Mouse (Mus musculus) thymus, postnatal 0 days (tissue): ENCODE results near the gene Mt2. TPM values are rescaled to one million over a fixed set of nuclear protein-coding genes. Genes with fewer than 3 reads are reported as not detected.

ENCODE experiments used
- DNase-seq: peaks from one replicate; pipeline ENCODE4 v3.0.0-alpha.2; 2015; ENCODE audit warnings: low spot score
- polyA plus RNA-seq: library from polyadenylated mRNA; unstranded; fragments of >200 nt; fragmentation: Nextera tagmentation; extraction: Ambion mirVana; gene quantifications from 2 replicates; pipeline ENCODE4 v1.2.1, GENCODE M21; 2015

Gene Mt2
- polyA plus RNA-seq, 1 experiment from 2014 or later = 45.7 TPM

GRCm38 (mm10) chr8:94194591-94195223, 22.2 kb downstream of the Mt2 start:
- DNase-seq = no peak

- DNase-seq = peak; percentile 72
Measured at GRCm38 (mm10) chr8:94199202-94199869, 26.9 kb downstream of the Mt2 start.

DNA sequence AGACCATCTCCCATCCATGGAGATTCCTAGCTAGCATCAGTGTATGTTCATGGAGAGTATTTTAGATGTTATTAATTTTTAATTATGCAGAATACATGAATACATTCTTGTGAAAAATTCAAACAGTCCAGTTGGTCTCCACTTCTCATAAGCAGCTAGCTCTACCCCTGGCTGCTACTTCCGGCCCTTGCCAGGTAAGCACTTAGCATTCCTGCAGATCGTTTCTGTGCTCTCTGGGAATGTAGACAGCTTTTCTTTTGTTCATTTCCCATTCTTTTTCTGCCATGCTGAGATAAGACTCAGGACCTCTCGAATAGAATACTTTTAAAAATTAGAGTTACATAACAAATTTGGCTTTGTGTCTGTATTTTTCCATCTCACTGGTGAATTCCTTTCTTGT, 31.6 kb downstream of the Mt2 start:
- DNase-seq = no peak

- peak; percentile 56 for DNase-seq
Measured at GRCm38 (mm10) chr8:94205736-94206135, 33.3 kb downstream of the Mt2 start.

GRCm38 (mm10) chr8:94206256-94206655, 33.8 kb downstream of the Mt2 start:
- DNase-seq = no peak

GRCm38 (mm10) chr8:94207491-94207890, 35.0 kb downstream of the Mt2 start:
- no peak for DNase-seq

GRCm38 (mm10) chr8:94209639-94210038, 37.2 kb downstream of the Mt2 start:
- no peak for DNase-seq

- DNase-seq = no peak
Measured at GRCm38 (mm10) chr8:94210225-94210624, 37.8 kb downstream of the Mt2 start.

DNA sequence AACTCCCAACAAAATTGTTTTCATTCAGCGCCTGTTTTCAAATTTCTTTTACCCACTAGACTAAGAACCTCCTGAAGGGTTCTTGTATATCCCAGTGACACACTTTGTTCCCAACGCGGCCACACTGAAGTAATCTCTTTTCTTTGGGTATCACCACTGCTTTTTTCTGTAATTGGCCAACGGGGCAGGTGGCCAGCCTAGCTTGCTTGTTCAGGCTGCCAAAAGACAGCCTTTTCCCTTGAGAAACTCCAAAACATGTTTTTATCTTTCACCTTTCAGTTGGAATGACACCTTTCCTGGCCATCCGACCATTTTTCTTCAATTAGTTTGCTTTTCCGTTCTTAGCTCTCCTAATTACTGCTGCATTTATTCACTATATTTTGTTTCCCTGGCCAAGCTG, 41.4 kb downstream of the Mt2 start:
- no peak for DNase-seq

DNA sequence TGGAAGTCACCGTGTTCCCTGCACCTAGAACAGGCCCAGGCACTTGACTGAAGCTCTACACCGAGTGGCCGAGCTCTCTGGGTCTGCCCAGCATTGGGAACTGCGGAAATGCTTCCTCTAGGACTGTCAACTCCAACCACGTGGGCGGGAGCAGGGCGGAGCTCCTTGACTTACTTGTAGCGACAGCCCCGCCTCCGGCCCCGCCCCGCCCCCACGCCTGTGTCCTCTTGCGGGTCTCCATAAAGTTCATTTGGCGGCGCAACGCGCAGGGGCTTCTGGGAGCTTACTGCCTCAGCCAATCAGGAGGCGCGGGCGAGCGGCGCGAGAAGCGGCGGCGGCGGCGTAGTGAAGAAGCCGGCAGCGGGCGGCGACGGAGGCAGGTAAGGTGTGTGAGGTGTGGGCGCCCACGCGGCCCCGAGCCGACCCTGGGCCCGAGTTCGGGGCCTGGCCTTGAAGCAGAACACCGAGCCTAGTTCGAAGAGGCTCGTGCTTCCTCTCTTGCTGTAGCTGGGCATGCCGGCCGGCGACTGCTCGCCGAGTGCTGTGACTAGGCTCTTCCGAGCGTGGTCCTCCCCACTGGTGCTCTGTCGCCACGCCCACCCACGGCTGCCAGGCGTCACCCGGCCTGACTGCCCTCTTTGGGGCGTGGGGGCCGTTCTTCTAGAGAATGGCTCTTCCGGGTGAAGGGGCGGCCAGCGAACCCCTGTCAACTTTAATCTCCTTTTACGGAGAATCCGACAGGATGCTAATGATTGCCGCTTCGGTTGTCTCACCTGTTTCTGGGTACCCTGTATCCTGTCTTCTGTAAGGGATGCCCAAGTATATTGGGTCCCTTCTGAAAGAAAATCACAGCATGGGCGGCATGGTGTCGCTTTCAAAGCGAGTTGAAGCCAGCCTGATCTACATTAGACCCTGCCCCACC, 42.0 kb downstream of the Mt2 start, which contains the start of gene Nup93:
Gene Nup93 (plus strand): TSS at position 313 of the 922 bp plus-strand sequence.
- peak; percentile 94 for DNase-seq

Other genes starting within 250 kb of the Mt2 start
- gene Amfr, start 159.8 kb upstream of the Mt2 start, polyA plus RNA-seq = 39.7 and 49.6 TPM in 2 replicates
- gene Nudt21, start 135.6 kb upstream of the Mt2 start, polyA plus RNA-seq = 183 and 192 TPM in 2 replicates
- gene Ogfod1, start 135.5 kb upstream of the Mt2 start, polyA plus RNA-seq = 8.2 and 10.2 TPM in 2 replicates
- 7.2 and 9.3 TPM in 2 replicates for gene Bbs2, start 73.7 kb upstream of the Mt2 start, polyA plus RNA-seq
- gene Mt4, start 35.5 kb upstream of the Mt2 start, polyA plus RNA-seq = 4.9 and 5.6 TPM in 2 replicates
- 3.6 and 4.6 TPM in 2 replicates for gene Mt3, start 20.1 kb upstream of the Mt2 start, polyA plus RNA-seq
- gene Mt1, start 6.4 kb downstream of the Mt2 start, polyA plus RNA-seq = 112 and 124 TPM in 2 replicates
- 48.3 and 54.2 TPM in 2 replicates for gene Nup93, start 41.9 kb downstream of the Mt2 start, polyA plus RNA-seq
- 0.12 and 0.21 TPM in 2 replicates for gene Slc12a3, start 156.5 kb downstream of the Mt2 start, polyA plus RNA-seq
- 78.9 and 83.6 TPM in 2 replicates for gene Herpud1, start 213.8 kb downstream of the Mt2 start, polyA plus RNA-seq